Mouse (Mus musculus) hindbrain, embryonic 11.5 days (tissue): ENCODE results near the gene Mipep. TPM values are rescaled to one million over a fixed set of nuclear protein-coding genes. Genes with fewer than 3 reads are reported as not detected.

ENCODE experiments used
- ATAC-seq: fragments of 200-750 bp; cut with Nextera tagmentation; 2 replicates; pipeline ENCODE4 v1.8.0; 2017; ENCODE audit warnings: mild to moderate bottlenecking, moderate TSS enrichment, moderate library complexity; ENCODE audit not compliant: low FRiP score
- DNase-seq: peaks from one replicate; pipeline ENCODE4 v3.0.0-alpha.2; 2015; ENCODE audit warnings: low spot score
- H3K27ac ChIP-seq: fragments of 300-500 bp; sonication (generic); 2 replicates; pipeline ENCODE4 v1.5.1; 2014; ENCODE audit warnings: mild to moderate bottlenecking, low read depth, low read length
- H3K27me3 ChIP-seq: fragments of 300-500 bp; sonication (generic); 2 replicates; pipeline ENCODE4 v1.6.1; 2014; ENCODE audit warnings: mild to moderate bottlenecking, low read length, moderate library complexity, mixed read lengths; ENCODE audit not compliant: control insufficient read depth, insufficient read depth
- H3K36me3 ChIP-seq: fragments of 300-500 bp; sonication (generic); 2 replicates; pipeline ENCODE4 v1.6.1; 2014; ENCODE audit warnings: mild to moderate bottlenecking, low read length, moderate library complexity, mixed read lengths; ENCODE audit not compliant: control insufficient read depth, insufficient read depth
- H3K4me1 ChIP-seq: fragments of 300-500 bp; sonication (generic); replicated peaks from 2 replicates; pipeline ENCODE4 v1.6.1; 2014; ENCODE audit warnings: low read length, mixed read lengths; ENCODE audit not compliant: control insufficient read depth, insufficient read depth
- H3K4me2 ChIP-seq: fragments of 300-500 bp; sonication (generic); replicated peaks from 2 replicates; pipeline ENCODE4 v1.6.1; 2014; ENCODE audit warnings: mild to moderate bottlenecking, low read depth, low read length
- H3K4me3 ChIP-seq: fragments of 300-500 bp; sonication (generic); 2 replicates; pipeline ENCODE4 v1.5.1; 2014; ENCODE audit warnings: low read depth, low read length
- H3K9ac ChIP-seq: fragments of 300-500 bp; sonication (generic); 2 replicates; pipeline ENCODE4 v1.6.1; 2014; ENCODE audit warnings: low read depth, low read length
- H3K9me3 ChIP-seq: fragments of 300-500 bp; sonication (generic); 2 replicates; pipeline ENCODE4 v1.6.1; 2016; ENCODE audit warnings: low read length; ENCODE audit not compliant: control insufficient read depth
- WGBS: fragments of 180-500 bp; shearing (Covaris S2); extraction: QIAGEN DNeasy Blood & Tissue Kit; methylation state at CpG from one replicate; pipeline ENCODE4 v1.1.7; 2014; 5-methylcytosine and 5-hydroxymethylcytosine counted together
- polyA plus RNA-seq: library from polyadenylated mRNA; unstranded; fragments of >200 nt; fragmentation: Nextera tagmentation; extraction: Ambion mirVana; gene quantifications from 2 replicates; pipeline ENCODE4 v1.2.1, GENCODE M21; 2014

Mipep gene
- polyA plus RNA-seq, 1 experiment from 2014 or later: 24.0 TPM

DNA sequence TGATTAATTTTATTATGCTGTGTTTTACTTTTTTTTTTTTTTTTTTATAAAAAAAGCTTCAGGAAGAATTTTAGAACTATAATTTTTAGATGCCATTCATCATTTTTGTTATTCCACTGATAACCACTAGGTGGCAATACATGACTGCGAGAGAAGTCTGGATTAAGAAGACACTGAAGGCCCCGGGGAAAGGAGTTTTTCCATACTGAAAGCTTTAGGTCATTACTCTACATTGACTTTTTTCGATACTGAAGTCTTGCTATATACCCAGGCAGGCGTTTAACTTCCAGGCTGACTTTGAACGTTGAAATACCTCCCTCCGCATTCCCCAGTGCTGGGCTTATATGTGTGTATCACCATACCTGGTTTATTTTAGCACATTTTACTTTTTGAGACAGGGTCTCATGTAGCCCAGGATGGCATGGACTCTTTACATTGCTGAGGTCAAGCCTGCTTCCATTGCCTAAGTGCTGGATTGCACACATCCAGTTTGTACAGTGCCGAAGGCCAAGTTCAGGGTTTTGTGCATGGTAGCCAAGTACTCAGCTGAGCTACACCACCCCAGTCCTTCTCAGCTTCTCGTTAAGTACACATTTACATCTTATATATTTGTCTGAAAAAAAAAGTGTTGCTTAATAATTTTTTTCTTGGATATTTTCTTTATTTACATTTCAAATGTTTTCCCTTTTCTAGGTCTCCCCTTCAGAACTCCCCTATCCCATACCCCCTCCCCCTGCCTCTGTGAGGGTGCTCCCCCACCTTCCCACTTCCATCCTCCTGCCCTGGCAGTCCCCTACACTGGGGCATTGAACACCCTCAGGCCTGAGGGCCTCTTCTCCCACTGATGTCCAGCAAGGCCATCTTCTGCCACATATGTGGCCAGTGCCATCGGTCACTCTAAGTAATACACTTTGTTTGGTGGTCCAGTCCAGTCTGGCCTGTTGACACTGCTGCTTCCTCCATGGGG is 15.7 kb downstream of the Mipep start:
- Histone ChIP-seq H3K27ac (no peak overlapping the region), H3K36me3 (no peaks in the 10 kb centered on the region), H3K4me1 (no peaks in the 10 kb centered on the region), H3K9ac (no peak overlapping the region), H3K4me3 (no peak overlapping the region), H3K27me3 (no peaks in the 10 kb centered on the region), H3K4me2 (no peak overlapping the region), H3K9me3 (no peaks in the 10 kb centered on the region)
- WGBS: 59% methylated on average over 9 of the region's 9 CpGs
- ATAC-seq (no peak), DNase-seq (peak; percentile 63)

DNA sequence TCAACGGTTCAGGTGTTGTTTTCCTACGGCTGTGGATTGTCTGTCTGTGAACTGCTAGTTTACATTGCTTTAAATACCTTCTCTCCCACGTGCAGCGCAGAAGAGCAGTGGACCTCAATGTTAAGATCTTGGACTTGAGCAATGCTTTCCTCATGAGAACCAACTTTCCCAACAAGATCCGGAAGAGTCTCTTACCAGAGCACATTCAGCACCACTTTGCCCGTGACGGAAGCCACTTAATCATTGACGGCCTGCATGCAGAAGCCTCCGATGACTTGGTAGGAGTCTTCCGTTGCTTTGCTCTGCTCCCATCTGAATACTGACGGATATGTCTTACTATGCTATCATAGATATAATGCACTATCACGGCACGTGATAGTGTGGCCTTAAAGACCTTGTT is 17.7 kb downstream of the Mipep start:
- Histone ChIP-seq H3K9me3 (no peaks in the 10 kb centered on the region), H3K9ac (no peak overlapping the region), H3K27me3 (no peaks in the 10 kb centered on the region), H3K4me1 (no peaks in the 10 kb centered on the region), H3K4me2 (no peak overlapping the region), H3K27ac (no peak overlapping the region), H3K36me3 (no peaks in the 10 kb centered on the region), H3K4me3 (no peak overlapping the region)
- ATAC-seq (no peak), DNase-seq (no peak)
- 97% methylated on average over 13 of the region's 13 CpGs for WGBS

DNA sequence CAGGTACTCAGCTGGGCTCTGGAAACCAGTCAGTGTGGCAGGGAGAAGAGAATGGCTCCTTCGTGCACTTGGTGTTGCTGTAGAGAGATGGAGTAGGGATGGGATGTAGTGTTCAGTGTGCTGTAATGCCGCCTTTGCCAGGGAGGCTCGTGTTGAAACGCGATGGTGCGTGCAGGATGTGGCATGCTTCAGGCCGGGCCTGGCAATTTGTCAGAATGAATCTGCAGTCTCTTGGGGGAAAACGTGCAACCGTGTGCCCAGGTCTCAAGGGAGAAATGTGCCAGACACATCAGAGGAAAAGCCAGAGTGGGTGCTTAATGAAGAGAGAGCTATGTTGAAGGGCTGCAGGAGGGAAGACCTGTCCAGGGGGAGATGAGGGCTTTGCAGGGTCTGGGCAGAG is 20.6 kb downstream of the Mipep start:
- no peak overlapping the region for H3K4me2 ChIP-seq
- H3K9ac ChIP-seq: no peak overlapping the region
- WGBS: 95% methylated on average over 9 of the region's 9 CpGs
- H3K27me3 ChIP-seq: no peaks in the 10 kb centered on the region
- DNase-seq (no peak), ATAC-seq (no peak)
- H3K4me3 ChIP-seq: no peak overlapping the region
- H3K9me3 ChIP-seq: no peaks in the 10 kb centered on the region
- no peaks in the 10 kb centered on the region for H3K4me1 ChIP-seq
- H3K36me3 ChIP-seq: no peaks in the 10 kb centered on the region
- no peak overlapping the region for H3K27ac ChIP-seq

DNA sequence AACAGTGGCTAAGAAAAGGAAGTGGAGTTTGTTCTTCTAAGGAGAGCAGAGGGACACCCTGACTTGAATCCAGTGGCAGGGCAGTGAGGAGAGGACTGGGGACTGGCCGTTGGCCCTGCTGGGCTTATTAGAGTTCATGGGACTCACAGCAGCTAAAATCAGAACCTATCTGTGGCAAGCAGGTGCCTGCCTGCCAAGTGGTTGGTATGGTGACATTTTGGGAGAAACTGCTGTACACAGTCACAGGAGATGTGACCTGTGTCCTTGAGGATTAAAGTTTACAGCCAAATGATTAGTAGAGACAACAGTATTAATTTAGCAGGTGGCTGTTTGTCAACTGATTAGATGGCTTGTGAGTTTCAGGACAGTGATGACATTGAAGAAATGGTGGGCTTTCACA is 21.5 kb downstream of the Mipep start:
- no peak overlapping the region for H3K4me2 ChIP-seq
- WGBS: 84% methylated on average over 1 of the region's 1 CpGs
- H3K9me3 ChIP-seq: no peaks in the 10 kb centered on the region
- no peak overlapping the region for H3K9ac ChIP-seq
- DNase-seq: no peak
- no peak overlapping the region for H3K4me3 ChIP-seq
- H3K27me3 ChIP-seq: no peaks in the 10 kb centered on the region
- H3K27ac ChIP-seq: no peak overlapping the region
- no peaks in the 10 kb centered on the region for H3K36me3 ChIP-seq
- H3K4me1 ChIP-seq: no peaks in the 10 kb centered on the region
- no peak for ATAC-seq

DNA sequence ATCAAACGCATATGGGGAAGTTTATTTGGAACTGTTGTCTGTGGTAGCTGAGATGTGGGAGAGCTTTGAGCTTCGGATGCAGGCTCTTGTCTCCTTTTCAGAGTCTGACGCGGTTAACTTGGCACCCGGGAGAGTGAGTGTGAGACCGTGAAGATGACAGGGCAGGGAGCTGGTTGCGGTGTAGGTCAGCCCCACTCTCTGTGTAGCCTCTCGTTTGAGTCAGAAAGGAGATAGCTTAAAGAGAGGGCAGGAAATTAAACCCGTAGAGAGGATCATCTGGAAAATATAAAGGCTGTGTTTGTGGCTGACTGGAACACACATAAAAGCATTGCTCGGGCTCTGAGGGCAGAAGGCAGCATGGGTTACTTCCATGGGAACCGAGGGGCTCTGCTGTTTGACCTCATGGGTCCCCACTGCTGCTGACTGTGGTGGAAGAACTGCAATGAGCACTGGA is 22.5 kb downstream of the Mipep start:
- no peak overlapping the region for H3K9ac ChIP-seq
- no peaks in the 10 kb centered on the region for H3K9me3 ChIP-seq
- H3K4me1 ChIP-seq: no peaks in the 10 kb centered on the region
- ATAC-seq: no peak
- H3K27ac ChIP-seq: no peak overlapping the region
- no peaks in the 10 kb centered on the region for H3K36me3 ChIP-seq
- DNase-seq: no peak
- H3K4me2 ChIP-seq: no peak overlapping the region
- no peaks in the 10 kb centered on the region for H3K27me3 ChIP-seq
- H3K4me3 ChIP-seq: no peak overlapping the region
- 62% methylated on average over 11 of the region's 11 CpGs for WGBS

DNA sequence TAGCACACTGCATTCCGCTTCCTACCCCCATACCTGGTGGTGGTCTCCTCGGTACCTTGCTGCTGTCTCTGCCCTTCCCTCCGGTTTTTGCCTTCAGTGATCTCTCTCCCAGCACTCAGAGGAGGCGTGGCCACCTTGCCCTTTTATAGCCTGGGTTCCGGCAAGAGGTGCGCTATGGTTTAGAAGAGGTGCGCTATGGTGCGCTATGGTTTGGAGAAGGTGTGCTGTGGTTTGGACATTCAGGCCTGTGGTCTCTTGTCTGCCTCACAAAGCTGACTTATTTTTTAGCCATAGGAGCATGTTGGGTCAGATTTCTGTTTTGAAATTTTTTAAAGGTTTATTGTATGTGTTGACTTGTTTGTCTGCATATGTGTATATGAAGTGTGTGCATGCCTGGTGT is 25.5 kb downstream of the Mipep start:
- no peak for ATAC-seq
- Histone ChIP-seq H3K9me3 (no peaks in the 10 kb centered on the region), H3K4me3 (no peak overlapping the region), H3K4me1 (no peaks in the 10 kb centered on the region), H3K4me2 (no peak overlapping the region), H3K36me3 (no peaks in the 10 kb centered on the region), H3K27ac (no peak overlapping the region), H3K9ac (no peak overlapping the region), H3K27me3 (no peaks in the 10 kb centered on the region)
- WGBS: 93% methylated on average over 8 of the region's 8 CpGs
- DNase-seq: no peak

DNA sequence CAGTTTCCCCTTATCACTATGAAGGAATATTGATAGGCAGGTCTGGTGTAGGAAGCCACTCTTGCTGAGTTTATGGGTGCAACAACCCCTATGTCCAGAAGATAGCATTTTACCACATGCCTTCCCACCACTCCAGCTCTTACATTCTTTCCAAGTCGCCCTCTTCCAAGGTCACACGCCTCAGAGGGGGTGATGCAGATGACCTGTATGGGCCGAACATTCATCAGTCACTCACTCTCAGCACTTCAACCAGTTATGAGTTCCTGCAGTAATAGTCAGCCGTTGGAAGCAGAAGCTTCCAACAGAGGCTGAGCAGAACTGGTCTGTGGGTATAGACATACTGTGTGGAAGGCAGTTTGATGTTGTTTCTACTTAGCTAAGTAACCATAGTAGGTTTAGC is 27.2 kb downstream of the Mipep start:
- DNase-seq (no peak), ATAC-seq (no peak)
- no peaks in the 10 kb centered on the region for H3K4me1 ChIP-seq
- WGBS: 91% methylated on average over 4 of the region's 4 CpGs
- no peak overlapping the region for H3K9ac ChIP-seq
- H3K27ac ChIP-seq: no peak overlapping the region
- no peak overlapping the region for H3K4me2 ChIP-seq
- H3K4me3 ChIP-seq: no peak overlapping the region
- no peaks in the 10 kb centered on the region for H3K9me3 ChIP-seq
- H3K27me3 ChIP-seq: no peaks in the 10 kb centered on the region
- H3K36me3 ChIP-seq: no peaks in the 10 kb centered on the region

DNA sequence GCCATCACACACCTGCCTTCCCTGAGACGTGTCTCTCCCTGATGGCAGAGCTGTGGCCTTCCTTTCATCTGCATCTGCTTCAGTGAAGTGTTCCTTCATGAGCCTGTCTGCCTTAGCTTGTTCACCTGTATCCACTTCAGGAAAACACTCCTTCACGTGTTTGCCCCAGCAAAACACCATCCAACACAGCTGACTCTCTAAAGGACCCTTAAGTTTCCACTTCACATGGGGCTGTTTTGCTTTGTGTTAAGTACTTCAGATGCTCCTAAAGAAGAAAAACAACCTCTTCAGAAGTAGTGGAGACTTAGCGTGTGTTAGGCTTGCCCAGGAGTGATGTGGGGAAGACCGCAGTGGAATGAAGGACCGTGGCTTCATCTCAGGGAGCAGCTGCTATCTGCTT is 30.7 kb downstream of the Mipep start:
- WGBS: 94% methylated on average over 5 of the region's 5 CpGs
- ATAC-seq (no peak), DNase-seq (no peak)
- Histone ChIP-seq H3K4me3 (no peak overlapping the region), H3K4me1 (no peaks in the 10 kb centered on the region), H3K4me2 (no peak overlapping the region), H3K36me3 (no peaks in the 10 kb centered on the region), H3K9me3 (no peaks in the 10 kb centered on the region), H3K27me3 (no peaks in the 10 kb centered on the region), H3K9ac (no peak overlapping the region), H3K27ac (no peak overlapping the region)

DNA sequence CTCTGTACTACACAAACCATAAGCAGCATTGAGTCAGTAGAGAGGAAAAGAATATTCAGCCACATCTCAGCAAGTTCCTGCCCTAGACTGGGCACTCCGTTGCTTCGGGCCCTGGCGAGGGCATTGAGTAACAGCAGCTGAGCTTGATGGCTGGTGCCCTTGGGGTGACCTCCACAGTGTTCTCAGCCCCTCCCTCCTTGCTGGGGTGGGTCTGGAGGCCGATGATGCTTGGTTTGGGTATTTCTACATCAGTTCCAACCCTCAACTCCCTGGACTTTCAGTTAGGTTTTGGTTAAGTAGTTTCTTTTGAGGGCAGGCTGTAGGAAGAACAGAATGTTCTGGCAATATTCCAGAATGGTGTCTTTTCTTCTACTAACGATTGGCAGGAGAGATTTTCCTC is 33.7 kb downstream of the Mipep start:
- Histone ChIP-seq H3K27me3 (no peaks in the 10 kb centered on the region), H3K9me3 (no peaks in the 10 kb centered on the region), H3K4me1 (no peaks in the 10 kb centered on the region), H3K36me3 (no peaks in the 10 kb centered on the region), H3K4me2 (no peak overlapping the region), H3K27ac (no peak overlapping the region), H3K4me3 (no peak overlapping the region), H3K9ac (no peak overlapping the region)
- 83% methylated on average over 5 of the region's 5 CpGs for WGBS
- ATAC-seq: no peak
- DNase-seq: no peak
